Mouse (Mus musculus) c-Kit-positive CD71-negative TER-119-negative erythroid progenitor cells, embryonic 14.5 days (primary cell): ENCODE results near the gene Rpl37.
"Not testable (repeated sequence)": the region's sequence is repeated elsewhere in the genome, so short reads cannot be mapped to it uniquely, and the experiment has no call there.

Source experiments
- DNase-seq: peaks from one replicate; pipeline ENCODE4 v3.0.0-alpha.2; 2013; ENCODE audit warnings: low read depth

Gene Rpl37

GRCm38 (mm10) chr15:5126456-5126855 lies 10.0 kb downstream of the Rpl37 start:
- DNase-seq: no peak

- DNase-seq: no peak
These were observed 11.0 kb downstream of the Rpl37 start for GRCm38 (mm10) chr15:5127487-5127886.

- no peak for DNase-seq
These were observed 11.9 kb downstream of the Rpl37 start for GRCm38 (mm10) chr15:5128176-5128940.

- no peak for DNase-seq
These were observed 12.8 kb downstream of the Rpl37 start for GRCm38 (mm10) chr15:5129111-5129805.

GRCm38 (mm10) chr15:5130887-5131668 lies 14.6 kb downstream of the Rpl37 start:
- DNase-seq: not testable (repeated sequence)

GRCm38 (mm10) chr15:5133301-5133700 lies 16.9 kb downstream of the Rpl37 start:
- no peak for DNase-seq

GRCm38 (mm10) chr15:5134179-5134578 lies 17.7 kb downstream of the Rpl37 start:
- no peak for DNase-seq

GRCm38 (mm10) chr15:5134945-5135483 lies 18.6 kb downstream of the Rpl37 start:
- DNase-seq: no peak

- no peak for DNase-seq
These were observed 21.8 kb downstream of the Rpl37 start for GRCm38 (mm10) chr15:5138021-5138856.

- DNase-seq: no peak
These were observed 22.9 kb downstream of the Rpl37 start for GRCm38 (mm10) chr15:5139366-5139765.

- no peak for DNase-seq
These were observed 23.4 kb downstream of the Rpl37 start for GRCm38 (mm10) chr15:5139863-5140262.

GRCm38 (mm10) chr15:5140357-5140756 lies 23.9 kb downstream of the Rpl37 start:
- DNase-seq: no peak

- no peak for DNase-seq
These were observed 25.6 kb downstream of the Rpl37 start for GRCm38 (mm10) chr15:5142047-5142446.

GRCm38 (mm10) chr15:5142714-5143113 lies 26.3 kb downstream of the Rpl37 start:
- no peak for DNase-seq

- DNase-seq: no peak
These were observed 27.0 kb downstream of the Rpl37 start, which contains the start of gene Prkaa1 for GRCm38 (mm10) chr15:5143361-5144020. TSS of gene Prkaa1 (plus strand) at chr15:5143861.

GRCm38 (mm10) chr15:5144021-5144778 lies 27.8 kb downstream of the Rpl37 start:
- DNase-seq: no peak

- DNase-seq: no peak
These were observed 28.9 kb downstream of the Rpl37 start for GRCm38 (mm10) chr15:5145196-5145945.

GRCm38 (mm10) chr15:5149187-5149586 lies 32.7 kb downstream of the Rpl37 start:
- DNase-seq: no peak

- DNase-seq: no peak
These were observed 35.7 kb downstream of the Rpl37 start for GRCm38 (mm10) chr15:5152171-5152570.
